Mouse (Mus musculus): ENCODE data around the gene Abcd1. TPM values are rescaled to one million over a fixed set of nuclear protein-coding genes. Genes with fewer than 3 reads are reported as not detected.

The Abcd1 gene
- 12.3 and 14.1 TPM in 2 replicates for polyA plus RNA-seq (2015; fragmentation: Nextera tagmentation; extraction: Ambion mirVana)

GRCm38 (mm10) chrX:73716109-73716661 lies at the start of gene Abcd1, which contains the start of gene Bcap31:
Gene Abcd1 (plus strand): TSS chrX:73716597.
Gene Bcap31 (minus strand): TSS chrX:73716175.
- Histone ChIP-seq H3K9me3 (replicated peaks; ENCODE audit: low read length) (no peaks in the 10 kb centered on the region), H3K4me3 (replicated peaks; ENCODE audit: low read depth, low read length) (peak within 1 kb of the TSS; percentile 49), H3K9ac (ENCODE audit: low read depth, low read length) (peak within 1 kb of the TSS; percentile 63), H3K27me3 (ENCODE audit: insufficient read depth, low read length) (no peaks in the 10 kb centered on the region), H3K4me2 (ENCODE audit: low read length) (peak within 1 kb of the TSS; percentile 57), H3K27ac (peak within 1 kb of the TSS; percentile 76), H3K36me3 (ENCODE audit: insufficient read depth, low read length) (no peaks in the 10 kb centered on the region), H3K4me1 (replicated peaks; ENCODE audit: insufficient read depth, low read length) (no peaks in the 10 kb centered on the region)
- ATAC-seq (replicated peaks; ENCODE audit: low FRiP score, low read depth) (peak; percentile 92), DNase-seq (ENCODE audit: low spot score) (peak; percentile 94)
- WGBS, result 27% methylated on average over 45 of the region's 45 CpGs
- TF ChIP-seq CTCF (IDR thresholded peaks at IDR 0.05; ENCODE audit: low read depth), result peak; percentile 37; the same call in 1 of the 2 replicates

GRCm38 (mm10) chrX:73672031-73672431 lies 44.4 kb upstream of the Abcd1 start:
- no peaks in the 10 kb centered on the region for H3K36me3 ChIP-seq (ENCODE audit: insufficient read depth, low read length)
- no peak overlapping the region for H3K9ac ChIP-seq (ENCODE audit: low read depth, low read length)
- no peaks in the 10 kb centered on the region for H3K4me1 ChIP-seq (replicated peaks; ENCODE audit: insufficient read depth, low read length)
- DNase-seq (ENCODE audit: low spot score) (peak; percentile 69), ATAC-seq (replicated peaks; ENCODE audit: low FRiP score, low read depth) (peak; percentile 35; the same call in 1 of the 2 replicates)
- no peaks in the 10 kb centered on the region for H3K9me3 ChIP-seq (replicated peaks; ENCODE audit: low read length)
- WGBS, result 57% methylated on average over 4 of the region's 4 CpGs
- no peaks in the 10 kb centered on the region for H3K27me3 ChIP-seq (ENCODE audit: insufficient read depth, low read length)
- H3K4me2 ChIP-seq (ENCODE audit: low read length), result no peak overlapping the region; the same call in 1 of the 2 replicates
- no peak overlapping the region for H3K4me3 ChIP-seq (replicated peaks; ENCODE audit: low read depth, low read length)
- no peak overlapping the region for H3K27ac ChIP-seq
- peak; percentile 68 for TF ChIP-seq CTCF (IDR thresholded peaks at IDR 0.05; ENCODE audit: low read depth)

GRCm38 (mm10) chrX:73672879-73673618 lies 43.3 kb upstream of the Abcd1 start, which contains the start of gene Slc6a8:
Gene Slc6a8 (plus strand): TSS chrX:73673150.
- Histone ChIP-seq H3K4me3 (replicated peaks; ENCODE audit: low read depth, low read length) (peak within 1 kb of the TSS; percentile 52), H3K4me2 (ENCODE audit: low read length) (peak within 1 kb of the TSS; percentile 68), H3K4me1 (replicated peaks; ENCODE audit: insufficient read depth, low read length) (no peaks in the 10 kb centered on the region), H3K27me3 (ENCODE audit: insufficient read depth, low read length) (no peaks in the 10 kb centered on the region), H3K9ac (ENCODE audit: low read depth, low read length) (peak within 1 kb of the TSS; percentile 78), H3K36me3 (ENCODE audit: insufficient read depth, low read length) (no peaks in the 10 kb centered on the region), H3K27ac (peak within 1 kb of the TSS; percentile 76), H3K9me3 (replicated peaks; ENCODE audit: low read length) (no peaks in the 10 kb centered on the region)
- TF ChIP-seq CTCF (IDR thresholded peaks at IDR 0.05; ENCODE audit: low read depth), result no peak
- peak; percentile 74 for DNase-seq (ENCODE audit: low spot score)
- ATAC-seq (replicated peaks; ENCODE audit: low FRiP score, low read depth), result peak; percentile 57
- WGBS, result 31% methylated on average over 43 of the region's 72 CpGs

GRCm38 (mm10) chrX:73673619-73673967 lies 42.8 kb upstream of the Abcd1 start:
- no peaks in the 10 kb centered on the region for H3K27me3 ChIP-seq (ENCODE audit: insufficient read depth, low read length)
- peak overlapping the region; percentile 78 for H3K9ac ChIP-seq (ENCODE audit: low read depth, low read length)
- peak overlapping the region; percentile 68 for H3K4me2 ChIP-seq (ENCODE audit: low read length)
- H3K9me3 ChIP-seq (replicated peaks; ENCODE audit: low read length), result no peaks in the 10 kb centered on the region
- H3K4me3 ChIP-seq (replicated peaks; ENCODE audit: low read depth, low read length), result peak overlapping the region; percentile 52
- no peak for DNase-seq (ENCODE audit: low spot score)
- 27% methylated on average over 34 of the region's 42 CpGs for WGBS
- H3K36me3 ChIP-seq (ENCODE audit: insufficient read depth, low read length), result no peaks in the 10 kb centered on the region
- no peak for TF ChIP-seq CTCF (IDR thresholded peaks at IDR 0.05; ENCODE audit: low read depth)
- peak; percentile 18; the same call in 1 of the 2 replicates for ATAC-seq (replicated peaks; ENCODE audit: low FRiP score, low read depth)
- H3K27ac ChIP-seq, result peak overlapping the region; percentile 76
- H3K4me1 ChIP-seq (replicated peaks; ENCODE audit: insufficient read depth, low read length), result no peaks in the 10 kb centered on the region

- ATAC-seq (replicated peaks; ENCODE audit: low FRiP score, low read depth) (peak; percentile 82), DNase-seq (ENCODE audit: low spot score) (peak; percentile 19)
- H3K27me3 ChIP-seq (ENCODE audit: insufficient read depth, low read length), result no peaks in the 10 kb centered on the region
- no peaks in the 10 kb centered on the region for H3K4me1 ChIP-seq (replicated peaks; ENCODE audit: insufficient read depth, low read length)
- peak overlapping the region; percentile 68 for H3K4me2 ChIP-seq (ENCODE audit: low read length)
- H3K9me3 ChIP-seq (replicated peaks; ENCODE audit: low read length), result no peaks in the 10 kb centered on the region
- WGBS, result 29% methylated on average over 20 of the region's 20 CpGs
- H3K27ac ChIP-seq, result peak overlapping the region; percentile 76
- peak overlapping the region; percentile 52 for H3K4me3 ChIP-seq (replicated peaks; ENCODE audit: low read depth, low read length)
- peak overlapping the region; percentile 78 for H3K9ac ChIP-seq (ENCODE audit: low read depth, low read length)
- TF ChIP-seq CTCF (IDR thresholded peaks at IDR 0.05; ENCODE audit: low read depth), result no peak
- no peaks in the 10 kb centered on the region for H3K36me3 ChIP-seq (ENCODE audit: insufficient read depth, low read length)
Observed at GRCm38 (mm10) chrX:73673968-73674661, 42.3 kb upstream of the Abcd1 start.

- Histone ChIP-seq H3K4me1 (replicated peaks; ENCODE audit: insufficient read depth, low read length) (no peaks in the 10 kb centered on the region), H3K9me3 (replicated peaks; ENCODE audit: low read length) (no peaks in the 10 kb centered on the region), H3K4me3 (replicated peaks; ENCODE audit: low read depth, low read length) (no peak overlapping the region), H3K4me2 (ENCODE audit: low read length) (peak overlapping the region; percentile 68), H3K27ac (no peak overlapping the region), H3K9ac (ENCODE audit: low read depth, low read length) (no peak overlapping the region), H3K36me3 (ENCODE audit: insufficient read depth, low read length) (no peaks in the 10 kb centered on the region), H3K27me3 (ENCODE audit: insufficient read depth, low read length) (no peaks in the 10 kb centered on the region)
- WGBS, result 85% methylated on average over 2 of the region's 2 CpGs
- no peak for ATAC-seq (replicated peaks; ENCODE audit: low FRiP score, low read depth)
- TF ChIP-seq CTCF (IDR thresholded peaks at IDR 0.05; ENCODE audit: low read depth), result no peak
- DNase-seq (ENCODE audit: low spot score), result no peak
Observed at GRCm38 (mm10) chrX:73675231-73675630, 41.2 kb upstream of the Abcd1 start.

Measured in kidney, postnatal 0 days (tissue).